Mouse (Mus musculus) limb, embryonic 13.5 days (tissue): Measurements from ENCODE around the gene Arvcf. TPM values are rescaled to one million over a fixed set of nuclear protein-coding genes. Genes with fewer than 3 reads are reported as not detected.

Experiments used
- ATAC-seq: fragments of 200-750 bp; cut with Nextera tagmentation; 2 replicates; pipeline ENCODE4 v1.8.0; 2017; ENCODE audit warnings: low read depth, moderate number of reproducible peaks, moderate TSS enrichment; ENCODE audit not compliant: low FRiP score
- H3K27ac ChIP-seq: fragments of 300-500 bp; sonication (generic); 2 replicates; pipeline ENCODE4 v1.5.1; 2015; ENCODE audit warnings: inconsistent platforms, mild to moderate bottlenecking, moderate library complexity
- H3K27me3 ChIP-seq: fragments of 300-500 bp; sonication (generic); 2 replicates; pipeline ENCODE4 v1.6.1; 2015; ENCODE audit warnings: mild to moderate bottlenecking, inconsistent platforms
- H3K36me3 ChIP-seq: fragments of 300-500 bp; sonication (generic); 2 replicates; pipeline ENCODE4 v1.6.1; 2015; ENCODE audit warnings: inconsistent platforms, mild to moderate bottlenecking, moderate library complexity
- H3K4me1 ChIP-seq: fragments of 300-500 bp; sonication (generic); 2 replicates; pipeline ENCODE4 v1.6.1; 2015; ENCODE audit warnings: inconsistent platforms
- H3K4me2 ChIP-seq: fragments of 300-500 bp; sonication (generic); replicated peaks from 2 replicates; pipeline ENCODE4 v1.6.1; 2015; ENCODE audit warnings: inconsistent platforms, mild to moderate bottlenecking, moderate library complexity
- H3K4me3 ChIP-seq: fragments of 300-500 bp; sonication (generic); 2 replicates; pipeline ENCODE4 v1.5.1; 2015; ENCODE audit warnings: moderate library complexity, mild to moderate bottlenecking, inconsistent platforms
- H3K9ac ChIP-seq: fragments of 300-500 bp; sonication (generic); 2 replicates; pipeline ENCODE4 v1.6.1; 2015; ENCODE audit warnings: mild to moderate bottlenecking, inconsistent platforms
- H3K9me3 ChIP-seq: fragments of 300-500 bp; sonication (generic); 2 replicates; pipeline ENCODE4 v1.6.1; 2016; ENCODE audit warnings: inconsistent platforms
- WGBS: fragments of 180-500 bp; shearing (Covaris S2); methylation state at CpG from one replicate; pipeline ENCODE4 v1.1.7; 2015; 5-methylcytosine and 5-hydroxymethylcytosine counted together
- polyA plus RNA-seq: library from polyadenylated mRNA; unstranded; fragments of >200 nt; fragmentation: Nextera tagmentation; extraction: Ambion mirVana; gene quantifications from 2 replicates; pipeline ENCODE4 v1.2.1, GENCODE M21; 2015

Arvcf gene
- polyA plus RNA-seq, 1 experiment from 2014 or later = 29.8 TPM

DNA sequence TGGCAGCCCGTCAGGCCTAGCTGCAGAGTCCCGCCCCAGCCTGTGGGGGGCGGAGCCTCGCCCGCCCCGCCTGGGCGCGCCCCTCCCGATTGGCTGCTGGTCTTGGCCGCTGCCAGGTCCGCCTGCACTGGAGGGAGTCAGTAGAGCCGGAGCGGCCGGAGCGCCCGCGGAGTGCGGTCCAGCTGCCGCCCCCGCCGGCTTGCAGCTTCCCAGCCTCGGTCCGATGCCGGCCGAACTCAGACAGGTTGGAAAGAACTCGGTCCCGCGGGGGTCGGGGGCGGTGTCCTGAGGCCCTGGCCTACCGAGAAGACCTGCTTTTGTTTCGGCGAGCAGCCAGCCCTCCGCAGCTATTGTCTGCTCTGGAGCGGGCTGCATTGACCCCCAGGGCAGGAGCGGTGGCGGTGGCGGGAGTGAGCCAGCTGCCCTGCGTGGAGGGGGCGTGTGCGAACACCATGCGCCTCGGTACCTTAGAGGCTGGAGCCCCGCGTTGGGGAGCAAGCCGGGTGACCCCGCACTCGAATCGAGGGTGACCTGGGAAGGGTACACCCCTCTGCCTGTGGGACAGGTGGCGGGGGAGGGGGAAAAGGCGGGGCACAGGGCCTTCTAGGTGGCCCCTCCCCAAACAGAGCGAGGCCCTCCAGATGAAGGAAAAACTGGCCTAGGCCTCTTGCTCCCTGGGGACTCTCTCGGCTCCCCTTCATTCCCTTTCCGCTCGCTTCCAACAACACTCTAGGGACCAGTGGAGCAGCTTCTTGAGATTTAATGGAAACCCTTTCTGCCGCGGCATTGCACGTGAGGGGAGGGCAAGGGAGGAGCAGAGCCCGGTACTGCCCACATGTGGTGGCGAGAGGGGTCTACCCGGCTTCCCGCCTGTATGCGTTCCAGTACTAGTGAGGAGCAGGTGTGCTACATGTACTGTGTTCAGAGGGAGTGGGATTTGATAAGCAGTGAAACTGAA, 44.8 kb downstream of the Arvcf start:
- Histone ChIP-seq H3K4me2 (peak overlapping the region; percentile 99), H3K27ac (peak overlapping the region; percentile 75; the same call in 1 of the 2 replicates), H3K36me3 (peaks cover 12% of the 10 kb centered on the region), H3K4me1 (peaks cover 51% of the 10 kb centered on the region), H3K9me3 (no peaks in the 10 kb centered on the region), H3K27me3 (no peaks in the 10 kb centered on the region), H3K9ac (peak overlapping the region; percentile 84), H3K4me3 (peak overlapping the region; percentile 82)
- under 1% methylated on average over 53 of the region's 63 CpGs for whole genome bisulfite sequencing
- ATAC-seq = peak; percentile 87

DNA sequence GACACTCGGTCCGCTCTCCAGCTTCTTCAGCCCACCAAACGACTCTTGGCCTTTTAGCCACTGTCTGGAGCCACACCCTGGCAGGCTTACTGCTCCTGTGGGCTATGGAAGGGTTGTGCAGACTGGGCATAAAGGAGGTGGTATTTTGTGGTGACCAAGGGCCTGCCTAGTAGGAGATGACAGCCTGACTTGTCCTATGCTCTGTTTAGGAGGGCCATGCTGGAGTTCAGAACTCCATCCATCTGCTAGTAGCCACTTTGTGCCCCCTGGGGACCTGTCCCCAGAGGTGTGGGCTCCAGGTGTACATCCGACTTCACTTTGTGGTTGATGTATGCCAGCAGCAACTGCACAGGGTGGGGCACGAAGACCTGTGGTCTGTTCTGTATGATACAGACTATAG, 45.6 kb downstream of the Arvcf start:
- Histone ChIP-seq H3K36me3 (peaks cover 20% of the 10 kb centered on the region), H3K9me3 (no peaks in the 10 kb centered on the region), H3K9ac (peak overlapping the region; percentile 84; the same call in 1 of the 2 replicates), H3K4me2 (peak overlapping the region; percentile 99), H3K27me3 (no peaks in the 10 kb centered on the region), H3K27ac (no peak overlapping the region), H3K4me3 (peak overlapping the region; percentile 82), H3K4me1 (peaks cover 43% of the 10 kb centered on the region)
- ATAC-seq = no peak
- WGBS = 47% methylated on average over 5 of the region's 5 CpGs

GRCm38 (mm10) chr16:18394056-18394455, 46.1 kb downstream of the Arvcf start:
- H3K9ac ChIP-seq = no peak overlapping the region

GRCm38 (mm10) chr16:18394777-18395619, 47.0 kb downstream of the Arvcf start:
- H3K9me3 ChIP-seq = no peaks in the 10 kb centered on the region
- WGBS = 31% methylated on average over 11 of the region's 11 CpGs
- no peak for ATAC-seq

More at GRCm38 (mm10) chr16:18394056-18394455, 46.1 kb downstream of the Arvcf start:
- H3K36me3 ChIP-seq = peaks cover 25% of the 10 kb centered on the region
- peaks cover 40% of the 10 kb centered on the region for H3K4me1 ChIP-seq
- WGBS = 85% methylated on average over 3 of the region's 3 CpGs
- peak overlapping the region; percentile 99 for H3K4me2 ChIP-seq
- no peaks in the 10 kb centered on the region for H3K9me3 ChIP-seq
- ATAC-seq = no peak
- no peak overlapping the region for H3K27ac ChIP-seq
- H3K27me3 ChIP-seq = no peaks in the 10 kb centered on the region
- H3K4me3 ChIP-seq = no peak overlapping the region; the same call in 1 of the 2 replicates

GRCm38 (mm10) chr16:18395620-18396036, 47.6 kb downstream of the Arvcf start:
- Histone ChIP-seq H3K4me1 (peaks cover 46% of the 10 kb centered on the region), H3K4me3 (no peak overlapping the region), H3K9me3 (no peaks in the 10 kb centered on the region), H3K27me3 (no peaks in the 10 kb centered on the region), H3K27ac (no peak overlapping the region), H3K36me3 (peaks cover 41% of the 10 kb centered on the region), H3K9ac (0 out of 2 replicates have a peak overlapping the region, but pooled peaks have one; percentile 6), H3K4me2 (no peak overlapping the region)
- WGBS = 41% methylated on average over 6 of the region's 7 CpGs
- no peak for ATAC-seq

More at GRCm38 (mm10) chr16:18394777-18395619, 47.0 kb downstream of the Arvcf start:
- no peak overlapping the region for H3K4me3 ChIP-seq
- H3K4me1 ChIP-seq = peaks cover 40% of the 10 kb centered on the region
- H3K4me2 ChIP-seq = peak overlapping the region; percentile 12
- no peak overlapping the region for H3K9ac ChIP-seq
- H3K27ac ChIP-seq = no peak overlapping the region; the same call in 1 of the 2 replicates
- H3K27me3 ChIP-seq = no peaks in the 10 kb centered on the region
- peaks cover 34% of the 10 kb centered on the region for H3K36me3 ChIP-seq

GRCm38 (mm10) chr16:18396201-18396600, 48.2 kb downstream of the Arvcf start:
- Histone ChIP-seq H3K4me2 (no peak overlapping the region), H3K4me1 (peaks cover 52% of the 10 kb centered on the region), H3K4me3 (no peak overlapping the region), H3K9me3 (no peaks in the 10 kb centered on the region), H3K9ac (0 out of 2 replicates have a peak overlapping the region, but pooled peaks have one; percentile 6), H3K27ac (no peak overlapping the region), H3K36me3 (peaks cover 46% of the 10 kb centered on the region), H3K27me3 (no peaks in the 10 kb centered on the region)
- 78% methylated on average over 2 of the region's 2 CpGs for WGBS
- ATAC-seq = no peak

DNA sequence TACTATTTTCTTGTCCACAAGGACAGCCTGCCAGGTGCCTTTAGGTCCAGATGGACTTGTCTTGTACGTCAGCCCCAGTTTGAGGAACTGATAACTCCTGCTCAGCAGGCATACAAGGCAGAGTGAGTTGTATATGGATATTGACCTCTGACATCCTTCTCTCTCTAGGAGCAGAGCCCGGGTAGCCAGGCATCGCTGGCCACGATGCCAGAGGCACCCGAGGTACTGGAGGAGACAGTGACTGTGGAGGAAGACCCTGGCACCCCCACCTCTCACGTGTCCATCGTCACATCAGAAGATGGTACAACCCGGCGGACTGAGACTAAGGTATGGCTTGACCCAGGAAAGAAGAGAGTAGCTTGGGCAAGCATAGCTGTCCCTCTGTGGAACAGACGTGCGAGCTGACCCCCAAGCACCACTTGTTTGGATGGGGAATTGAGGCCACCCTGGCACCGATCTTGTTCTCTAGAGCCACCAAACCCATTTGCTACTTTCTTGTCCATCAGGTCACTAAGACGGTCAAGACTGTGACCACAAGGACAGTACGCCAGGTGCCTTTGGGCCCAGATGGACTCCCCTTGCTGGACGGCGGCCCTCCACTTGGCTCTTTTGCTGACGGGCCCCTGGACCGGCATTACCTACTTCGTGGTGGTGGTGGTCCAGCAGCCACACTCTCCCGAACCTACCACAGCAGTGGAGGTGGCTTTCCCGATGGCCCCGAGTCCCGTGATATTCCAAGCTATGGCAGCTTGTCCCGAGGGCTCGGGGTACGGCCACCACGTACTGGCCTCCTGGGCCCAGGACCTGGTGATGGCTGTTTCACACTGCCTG, 49.0 kb downstream of the Arvcf start:
- peaks cover 54% of the 10 kb centered on the region for H3K36me3 ChIP-seq
- no peaks in the 10 kb centered on the region for H3K9me3 ChIP-seq
- H3K4me2 ChIP-seq = no peak overlapping the region
- H3K4me3 ChIP-seq = no peak overlapping the region
- no peak overlapping the region for H3K9ac ChIP-seq
- H3K4me1 ChIP-seq = peaks cover 53% of the 10 kb centered on the region
- no peak for ATAC-seq
- H3K27ac ChIP-seq = no peak overlapping the region
- WGBS = 95% methylated on average over 27 of the region's 27 CpGs
- no peaks in the 10 kb centered on the region for H3K27me3 ChIP-seq

DNA sequence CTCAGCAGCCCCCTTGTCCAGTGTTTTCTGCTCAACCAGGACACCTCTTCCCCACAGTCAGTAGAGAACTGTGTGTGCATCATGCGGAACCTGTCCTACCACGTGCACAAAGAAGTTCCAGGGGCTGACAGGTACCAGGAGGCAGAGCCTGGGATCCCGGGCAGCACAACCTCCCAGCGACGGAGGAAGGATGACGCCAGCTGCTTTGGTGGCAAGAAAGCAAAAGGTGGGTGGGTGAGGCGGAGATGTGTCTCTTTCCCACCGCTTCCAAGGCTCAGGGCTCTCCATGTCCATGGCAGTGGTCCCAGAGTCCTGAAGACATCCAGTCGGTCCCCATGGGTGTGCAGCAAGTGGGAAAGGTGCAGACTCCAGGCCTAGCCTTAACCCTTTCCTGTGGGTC, 52.0 kb downstream of the Arvcf start:
- no peaks in the 10 kb centered on the region for H3K9me3 ChIP-seq
- H3K9ac ChIP-seq = no peak overlapping the region
- no peak overlapping the region for H3K4me3 ChIP-seq
- peaks cover 28% of the 10 kb centered on the region for H3K4me1 ChIP-seq
- no peak overlapping the region for H3K4me2 ChIP-seq
- H3K27ac ChIP-seq = no peak overlapping the region
- H3K27me3 ChIP-seq = no peaks in the 10 kb centered on the region
- H3K36me3 ChIP-seq = peaks cover 85% of the 10 kb centered on the region
- WGBS = 71% methylated on average over 9 of the region's 9 CpGs
- ATAC-seq = no peak

GRCm38 (mm10) chr16:18400472-18401216, 52.7 kb downstream of the Arvcf start:
- Histone ChIP-seq H3K4me2 (no peak overlapping the region), H3K4me3 (no peak overlapping the region), H3K9me3 (no peaks in the 10 kb centered on the region), H3K36me3 (peaks cover 91% of the 10 kb centered on the region), H3K27ac (peak overlapping the region; percentile 33; the same call in 1 of the 2 replicates), H3K9ac (no peak overlapping the region), H3K4me1 (peaks cover 22% of the 10 kb centered on the region), H3K27me3 (no peaks in the 10 kb centered on the region)
- ATAC-seq = no peak
- 46% methylated on average over 7 of the region's 7 CpGs for WGBS

DNA sequence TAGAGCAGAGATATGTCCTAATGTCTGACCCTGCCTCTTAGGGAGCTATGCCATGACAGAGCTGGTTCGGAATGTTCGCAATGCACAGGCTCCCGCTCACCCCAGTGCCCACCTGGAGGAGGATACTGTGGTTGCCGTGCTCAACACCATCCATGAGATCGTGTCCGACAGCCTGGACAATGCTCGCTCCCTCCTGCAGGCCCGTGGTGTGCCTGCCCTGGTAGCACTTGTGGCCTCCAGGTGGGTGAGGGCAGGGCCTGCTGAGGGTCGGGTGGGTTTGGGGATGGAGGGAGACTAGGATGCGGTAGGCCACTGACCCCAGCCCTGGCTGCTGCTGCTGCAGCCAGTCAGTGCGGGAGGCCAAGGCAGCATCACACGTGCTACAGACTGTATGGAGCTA, 55.3 kb downstream of the Arvcf start:
- Histone ChIP-seq H3K4me2 (no peak overlapping the region), H3K9ac (no peak overlapping the region), H3K4me1 (peaks cover 13% of the 10 kb centered on the region), H3K27ac (no peak overlapping the region), H3K4me3 (no peak overlapping the region), H3K36me3 (peaks cover 88% of the 10 kb centered on the region), H3K9me3 (no peaks in the 10 kb centered on the region), H3K27me3 (no peaks in the 10 kb centered on the region)
- 89% methylated on average over 12 of the region's 12 CpGs for WGBS
- no peak for ATAC-seq
